Mouse (Mus musculus) heart, embryonic 13.5 days (tissue): ENCODE measurements at regions not wholly inside any gene's neighbourhood (a gene's known extent, or its start where the extent isn't known, plus 50 kb on each side); places are given as distances from the start of the nearest gene placed in this dataset.

Source experiments
- ATAC-seq: fragments of 200-750 bp; cut with Nextera tagmentation; 2 replicates; pipeline ENCODE4 v1.8.0; 2017; ENCODE audit warnings: moderate TSS enrichment; ENCODE audit not compliant: insufficient number of reproducible peaks, low FRiP score, low TSS enrichment; ENCODE audit errors: extremely low read depth
- H3K27ac ChIP-seq: fragments of 300-500 bp; sonication (generic); replicated peaks from 2 replicates; pipeline ENCODE4 v1.5.1; 2015; ENCODE audit warnings: moderate library complexity, mild to moderate bottlenecking, inconsistent platforms
- H3K27me3 ChIP-seq: fragments of 300-500 bp; sonication (generic); replicated peaks from 2 replicates; pipeline ENCODE4 v1.6.1; 2015; ENCODE audit warnings: mild to moderate bottlenecking, inconsistent platforms
- H3K36me3 ChIP-seq: fragments of 300-500 bp; sonication (generic); 2 replicates; pipeline ENCODE4 v1.6.1; 2015; ENCODE audit warnings: mild to moderate bottlenecking, inconsistent platforms
- H3K4me1 ChIP-seq: fragments of 300-500 bp; sonication (generic); 2 replicates; pipeline ENCODE4 v1.6.1; 2015; ENCODE audit warnings: inconsistent platforms
- H3K4me2 ChIP-seq: fragments of 300-500 bp; sonication (generic); 2 replicates; pipeline ENCODE4 v1.6.1; 2015; ENCODE audit warnings: inconsistent platforms, mild to moderate bottlenecking, moderate library complexity
- H3K4me3 ChIP-seq: fragments of 300-500 bp; sonication (generic); 2 replicates; pipeline ENCODE4 v1.5.1; 2015; ENCODE audit warnings: moderate library complexity, mild to moderate bottlenecking, inconsistent platforms
- H3K9ac ChIP-seq: fragments of 300-500 bp; sonication (generic); 2 replicates; pipeline ENCODE4 v1.6.1; 2015; ENCODE audit warnings: inconsistent platforms, mild to moderate bottlenecking, moderate library complexity
- H3K9me3 ChIP-seq: fragments of 300-500 bp; sonication (generic); 2 replicates; pipeline ENCODE4 v1.6.1; 2016; ENCODE audit warnings: inconsistent platforms
- WGBS: fragments of 180-500 bp; shearing (Covaris S2); methylation state at CpG from one replicate; pipeline ENCODE4 v1.1.7; 2015; ENCODE audit warnings: mixed read lengths; 5-methylcytosine and 5-hydroxymethylcytosine counted together

DNA sequence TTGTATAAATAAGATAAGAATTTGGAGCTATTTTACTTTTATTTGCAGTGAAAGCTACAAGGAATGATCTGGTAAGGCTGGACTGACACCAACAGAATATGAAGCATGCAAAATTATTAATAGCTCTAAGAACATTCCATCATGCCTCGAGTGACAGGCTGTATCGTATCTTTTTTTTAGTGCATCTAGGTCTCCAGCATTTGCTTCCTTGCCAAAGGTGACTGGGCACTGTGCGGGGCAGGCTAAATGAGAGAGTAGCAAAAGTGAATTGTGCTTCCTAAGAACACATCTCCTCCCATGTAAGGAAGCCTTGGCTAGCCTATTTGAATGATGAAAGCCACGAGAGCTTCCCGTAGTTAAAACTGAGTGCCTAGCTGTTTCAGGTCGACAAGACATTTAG, 261.5 kb upstream of the Ndst3 start:
- H3K4me2 ChIP-seq = no peak overlapping the region
- no peak overlapping the region for H3K9ac ChIP-seq
- H3K27ac ChIP-seq = no peak overlapping the region
- 71% methylated on average over 6 of the region's 6 CpGs for WGBS
- no peaks in the 10 kb centered on the region for H3K27me3 ChIP-seq
- H3K4me3 ChIP-seq = no peak overlapping the region
- H3K9me3 ChIP-seq = no peaks in the 10 kb centered on the region
- ATAC-seq = no peak
- H3K36me3 ChIP-seq = no peaks in the 10 kb centered on the region
- H3K4me1 ChIP-seq = no peaks in the 10 kb centered on the region

DNA sequence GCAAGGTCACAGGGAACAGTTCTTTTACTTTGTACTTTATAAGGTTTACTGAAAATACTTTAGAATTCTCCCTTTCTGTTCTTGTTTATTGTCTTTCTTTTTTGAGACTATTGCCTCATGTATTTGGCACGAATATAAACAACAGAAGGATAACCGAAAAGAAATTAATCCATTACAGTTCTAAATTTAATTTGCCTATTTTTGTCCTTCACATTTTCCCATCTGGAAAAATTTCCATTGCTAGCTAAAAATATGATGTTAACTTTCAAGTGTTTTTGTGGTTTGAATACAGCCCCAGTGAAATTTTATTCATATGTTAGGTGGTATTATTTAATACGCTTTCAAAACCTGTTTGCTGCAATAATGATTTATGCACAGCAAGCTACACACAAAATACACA, 276.7 kb upstream of the Ndst3 start:
- no peak overlapping the region for H3K4me2 ChIP-seq
- H3K27me3 ChIP-seq = no peaks in the 10 kb centered on the region
- no peaks in the 10 kb centered on the region for H3K9me3 ChIP-seq
- no peak overlapping the region for H3K9ac ChIP-seq
- ATAC-seq = no peak
- H3K4me1 ChIP-seq = no peaks in the 10 kb centered on the region
- H3K36me3 ChIP-seq = no peaks in the 10 kb centered on the region
- no peak overlapping the region for H3K27ac ChIP-seq
- no peak overlapping the region for H3K4me3 ChIP-seq
- WGBS = 77% methylated on average over 3 of the region's 3 CpGs

DNA sequence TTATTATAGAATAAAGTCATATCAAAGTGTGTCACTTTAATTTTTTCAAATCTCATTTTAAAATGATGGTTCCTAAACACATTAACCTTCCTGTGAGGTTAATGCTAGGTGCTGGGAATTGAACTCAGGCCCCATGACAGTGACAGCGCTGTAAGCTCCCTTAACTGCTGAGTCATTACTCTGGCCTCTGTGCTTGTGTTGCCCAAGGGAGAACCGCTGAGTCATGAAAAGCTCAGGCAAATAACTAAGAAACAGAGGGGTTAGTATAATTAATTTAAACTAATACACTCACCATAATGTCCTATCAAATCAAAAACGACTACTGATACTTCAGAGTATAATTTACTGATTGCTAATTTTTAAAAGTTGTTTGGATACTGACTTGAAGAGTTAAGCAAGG, 281.7 kb upstream of the Ndst3 start:
- Histone ChIP-seq H3K4me3 (no peak overlapping the region), H3K36me3 (no peaks in the 10 kb centered on the region), H3K9ac (no peak overlapping the region), H3K9me3 (no peaks in the 10 kb centered on the region), H3K4me1 (no peaks in the 10 kb centered on the region), H3K27me3 (no peaks in the 10 kb centered on the region), H3K4me2 (no peak overlapping the region), H3K27ac (no peak overlapping the region)
- ATAC-seq = no peak
- WGBS = 64% methylated on average over 3 of the region's 3 CpGs

DNA sequence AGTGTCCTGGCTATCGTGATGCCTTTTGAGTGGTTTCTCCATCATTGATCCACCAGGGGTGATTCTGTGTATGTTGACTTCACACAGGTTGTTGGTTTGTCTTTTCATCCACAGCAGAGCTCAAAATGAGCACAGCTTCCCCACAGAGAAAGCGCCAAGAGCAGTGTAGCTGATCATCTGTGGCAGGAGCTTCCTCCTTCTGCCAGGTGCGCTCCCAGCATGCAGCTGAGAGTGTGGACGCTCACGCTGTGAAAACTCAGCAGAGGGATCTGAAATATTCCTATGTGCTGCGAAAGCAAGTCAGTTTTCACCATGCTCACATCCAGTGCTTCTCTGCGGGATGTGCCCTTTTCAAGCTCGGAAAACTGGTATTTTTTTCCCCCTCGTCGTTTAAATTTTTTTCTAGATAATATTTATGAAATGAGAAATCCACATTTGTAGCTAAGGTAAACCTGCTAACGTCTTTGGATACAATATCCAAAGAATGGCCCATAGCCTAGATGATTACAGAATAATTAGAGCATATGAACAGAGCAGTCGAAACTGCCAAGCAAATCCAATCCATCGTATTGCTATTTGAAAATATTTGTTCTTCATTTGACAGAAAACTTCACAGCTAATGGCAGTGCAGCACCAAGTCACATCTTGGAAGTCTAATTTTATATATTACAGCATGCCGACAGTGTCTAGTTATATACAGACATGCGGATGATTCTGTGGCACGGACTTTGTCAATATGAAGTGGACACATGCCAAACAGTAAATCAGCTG, 283.3 kb upstream of the Ndst3 start:
- Histone ChIP-seq H3K36me3 (no peaks in the 10 kb centered on the region), H3K4me1 (no peaks in the 10 kb centered on the region), H3K27ac (no peak overlapping the region), H3K9me3 (no peaks in the 10 kb centered on the region), H3K4me2 (no peak overlapping the region), H3K4me3 (no peak overlapping the region), H3K9ac (no peak overlapping the region), H3K27me3 (no peaks in the 10 kb centered on the region)
- no peak for ATAC-seq
- WGBS = 71% methylated on average over 16 of the region's 16 CpGs

DNA sequence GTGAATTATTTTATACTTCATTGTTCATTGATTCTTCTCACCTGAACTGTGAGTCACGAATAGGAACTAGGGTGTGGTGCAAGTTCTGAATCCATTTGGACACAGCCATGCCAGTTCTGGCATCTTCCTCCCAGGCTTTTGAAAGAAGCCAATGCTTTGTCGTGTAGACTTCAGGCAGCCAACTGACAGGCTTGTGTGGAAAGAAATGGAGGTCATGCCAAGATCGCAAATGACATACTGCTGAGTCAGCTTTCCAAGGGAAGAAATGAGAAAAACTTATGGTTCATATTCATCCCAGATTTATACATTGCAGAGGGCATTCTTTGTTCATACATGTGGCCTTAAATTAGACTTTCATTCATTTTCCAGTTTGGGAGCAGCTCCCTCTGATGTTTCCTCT, 285.8 kb upstream of the Ndst3 start:
- Histone ChIP-seq H3K9ac (no peak overlapping the region), H3K4me1 (no peaks in the 10 kb centered on the region), H3K4me3 (no peak overlapping the region), H3K9me3 (no peaks in the 10 kb centered on the region), H3K27ac (no peak overlapping the region), H3K36me3 (no peaks in the 10 kb centered on the region), H3K27me3 (no peaks in the 10 kb centered on the region), H3K4me2 (no peak overlapping the region)
- whole genome bisulfite sequencing = 72% methylated on average over 3 of the region's 3 CpGs
- ATAC-seq = no peak

DNA sequence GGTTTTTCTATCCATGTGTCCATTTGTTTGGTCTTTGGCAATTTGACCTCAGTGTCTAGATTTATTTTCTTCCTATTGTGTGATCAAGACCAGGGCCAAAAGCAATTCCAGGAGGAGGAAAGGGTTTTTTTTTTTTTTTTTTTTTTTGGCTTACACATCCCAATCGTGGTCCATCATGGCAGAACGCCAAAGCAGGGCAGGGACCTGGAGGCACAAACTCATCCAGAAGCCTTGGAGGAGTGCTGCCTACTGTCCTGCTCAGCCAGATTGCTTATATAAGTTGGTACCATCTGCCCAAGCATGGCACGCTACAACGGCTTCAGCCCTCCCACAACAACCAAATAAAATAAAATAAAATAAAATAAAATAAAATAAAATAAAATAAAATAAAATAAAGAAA, 286.5 kb upstream of the Ndst3 start:
- 74% methylated on average over 4 of the region's 4 CpGs for WGBS
- no peak overlapping the region for H3K4me2 ChIP-seq
- no peaks in the 10 kb centered on the region for H3K9me3 ChIP-seq
- ATAC-seq = no peak
- no peak overlapping the region for H3K4me3 ChIP-seq
- H3K27ac ChIP-seq = no peak overlapping the region
- no peak overlapping the region for H3K9ac ChIP-seq
- H3K27me3 ChIP-seq = no peaks in the 10 kb centered on the region
- H3K4me1 ChIP-seq = no peaks in the 10 kb centered on the region
- no peaks in the 10 kb centered on the region for H3K36me3 ChIP-seq

DNA sequence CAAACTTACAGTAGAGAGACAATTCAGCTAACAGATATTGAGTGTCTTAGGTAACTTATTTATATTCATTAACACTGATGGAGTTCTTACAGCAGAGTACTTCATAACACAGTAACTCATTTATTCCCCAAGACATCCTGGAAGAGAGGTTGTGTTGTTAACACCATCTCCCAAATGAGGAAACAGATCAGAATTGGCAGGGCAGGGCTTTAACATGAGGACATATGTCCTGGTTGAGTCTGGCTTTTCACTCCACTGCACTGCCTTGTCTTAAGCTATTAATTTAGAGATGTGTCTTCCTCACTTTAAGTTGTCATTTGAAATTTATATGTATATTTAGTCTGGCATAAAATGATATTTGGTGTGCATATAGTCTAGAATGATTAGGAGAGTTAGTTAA, 292.4 kb upstream of the Ndst3 start:
- Histone ChIP-seq H3K4me2 (no peak overlapping the region), H3K9me3 (no peaks in the 10 kb centered on the region), H3K27me3 (no peaks in the 10 kb centered on the region), H3K27ac (no peak overlapping the region), H3K36me3 (no peaks in the 10 kb centered on the region), H3K9ac (no peak overlapping the region), H3K4me1 (no peaks in the 10 kb centered on the region), H3K4me3 (no peak overlapping the region)
- no peak for ATAC-seq

DNA sequence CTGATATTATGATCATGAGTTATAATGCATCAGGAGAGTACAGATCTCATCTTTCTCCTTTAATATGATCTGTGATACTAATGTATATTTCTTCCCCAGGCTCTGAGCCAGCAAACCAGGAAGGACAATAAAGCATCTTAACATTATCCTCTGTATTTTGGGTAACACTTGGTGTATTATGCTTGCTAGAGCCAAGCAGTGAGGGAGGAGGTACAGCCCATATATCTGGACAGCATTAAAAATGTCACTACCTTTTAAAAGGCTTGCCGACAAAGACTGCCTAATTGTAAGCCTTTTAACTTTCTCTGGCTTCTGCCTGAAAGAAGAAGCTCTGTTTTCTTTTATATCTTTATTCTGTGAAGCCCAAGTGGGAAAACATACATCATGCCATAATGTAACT, 292.9 kb upstream of the Ndst3 start:
- no peak for ATAC-seq
- no peaks in the 10 kb centered on the region for H3K27me3 ChIP-seq
- H3K9ac ChIP-seq = no peak overlapping the region
- H3K4me2 ChIP-seq = no peak overlapping the region
- WGBS = 55% methylated on average over 1 of the region's 1 CpGs
- H3K36me3 ChIP-seq = no peaks in the 10 kb centered on the region
- H3K4me3 ChIP-seq = no peak overlapping the region
- no peaks in the 10 kb centered on the region for H3K4me1 ChIP-seq
- no peak overlapping the region for H3K27ac ChIP-seq
- no peaks in the 10 kb centered on the region for H3K9me3 ChIP-seq

DNA sequence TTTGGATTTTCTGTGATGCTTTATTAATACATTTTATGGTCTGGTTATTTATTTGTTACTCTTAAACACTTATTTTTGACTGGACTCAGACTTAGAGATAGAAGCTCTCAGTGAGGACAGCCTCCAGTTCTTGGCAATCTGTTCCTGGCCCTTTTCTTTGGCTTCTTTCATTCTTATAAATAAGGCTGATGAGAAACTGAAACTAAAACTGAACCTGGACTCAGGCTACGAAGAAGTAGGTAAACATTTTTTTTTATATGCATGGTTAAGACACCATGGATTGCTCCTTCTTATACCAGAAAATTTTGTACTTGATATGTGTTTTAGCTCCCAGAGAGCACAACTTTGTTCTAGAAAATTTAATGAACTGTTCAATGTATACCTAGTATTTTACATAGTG, 293.4 kb upstream of the Ndst3 start:
- no peak overlapping the region for H3K27ac ChIP-seq
- H3K9me3 ChIP-seq = no peaks in the 10 kb centered on the region
- H3K4me1 ChIP-seq = no peaks in the 10 kb centered on the region
- no peak overlapping the region for H3K4me2 ChIP-seq
- H3K9ac ChIP-seq = no peak overlapping the region
- no peak overlapping the region for H3K4me3 ChIP-seq
- ATAC-seq = no peak
- WGBS = 48% methylated on average over 1 of the region's 1 CpGs
- no peaks in the 10 kb centered on the region for H3K27me3 ChIP-seq
- no peaks in the 10 kb centered on the region for H3K36me3 ChIP-seq

DNA sequence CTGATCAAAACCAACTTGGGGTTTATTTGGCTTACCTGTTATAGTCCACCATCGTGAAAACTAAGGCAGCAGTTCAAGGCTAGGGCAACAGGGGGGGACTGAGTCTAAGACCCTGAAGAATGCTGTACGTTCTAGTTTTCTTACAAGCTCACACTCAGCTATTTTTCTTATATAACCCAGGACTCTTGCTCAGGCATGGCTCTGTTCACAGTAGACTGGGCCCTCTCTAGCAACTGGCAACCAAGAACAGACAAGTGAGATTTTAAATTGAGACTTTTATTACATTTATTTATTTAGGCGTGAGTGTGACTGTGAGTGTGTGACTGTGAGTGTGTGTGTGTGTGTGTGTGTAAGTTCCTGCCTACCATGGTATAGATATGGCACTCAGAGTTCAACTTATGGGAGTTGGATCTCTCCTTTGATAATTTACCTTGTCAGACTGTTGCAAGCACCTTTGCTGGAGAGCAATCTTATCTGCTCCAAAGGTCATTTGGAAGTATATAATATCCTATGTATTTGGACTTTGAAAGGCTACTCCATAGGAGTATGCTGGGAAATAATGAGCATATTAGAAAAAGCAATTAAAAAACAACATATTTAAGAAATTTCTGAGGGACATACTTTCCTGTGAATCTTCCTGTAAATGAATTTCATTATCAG, 309.4 kb upstream of the Ndst3 start:
- no peak overlapping the region for H3K9ac ChIP-seq
- no peak for ATAC-seq
- WGBS = 67% methylated on average over 3 of the region's 3 CpGs

DNA sequence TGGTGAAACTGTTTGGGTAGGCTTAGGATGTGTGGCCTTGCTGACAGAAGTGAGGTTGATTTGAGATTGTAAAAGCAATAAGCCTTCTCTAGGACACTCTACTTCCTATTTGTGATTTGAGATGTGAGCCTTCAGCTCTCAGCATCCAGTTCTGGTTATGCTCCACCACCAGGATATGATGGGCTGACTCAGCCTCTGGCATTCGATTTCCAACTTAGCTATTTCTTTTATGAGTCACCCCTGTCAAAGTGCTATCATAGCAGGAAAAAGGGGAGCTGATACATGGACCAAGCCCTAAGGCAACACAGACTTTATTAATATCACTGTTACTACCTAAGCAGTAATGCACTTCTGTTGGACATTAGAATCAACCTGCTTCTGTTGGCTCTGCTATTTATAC, 310.2 kb upstream of the Ndst3 start:
- WGBS = 39% methylated on average over 1 of the region's 1 CpGs
- no peak overlapping the region for H3K27ac ChIP-seq
- H3K4me1 ChIP-seq = no peaks in the 10 kb centered on the region
- no peaks in the 10 kb centered on the region for H3K9me3 ChIP-seq
- H3K4me2 ChIP-seq = no peak overlapping the region
- ATAC-seq = no peak
- no peaks in the 10 kb centered on the region for H3K27me3 ChIP-seq
- H3K36me3 ChIP-seq = no peaks in the 10 kb centered on the region
- no peak overlapping the region for H3K9ac ChIP-seq
- no peak overlapping the region for H3K4me3 ChIP-seq

More for the DNA sequence above, 309.4 kb upstream of the Ndst3 start:
- H3K27me3 ChIP-seq = no peaks in the 10 kb centered on the region
- H3K4me3 ChIP-seq = no peak overlapping the region
- no peak overlapping the region for H3K4me2 ChIP-seq
- no peak overlapping the region for H3K27ac ChIP-seq
- no peaks in the 10 kb centered on the region for H3K36me3 ChIP-seq
- H3K4me1 ChIP-seq = no peaks in the 10 kb centered on the region
- H3K9me3 ChIP-seq = no peaks in the 10 kb centered on the region

DNA sequence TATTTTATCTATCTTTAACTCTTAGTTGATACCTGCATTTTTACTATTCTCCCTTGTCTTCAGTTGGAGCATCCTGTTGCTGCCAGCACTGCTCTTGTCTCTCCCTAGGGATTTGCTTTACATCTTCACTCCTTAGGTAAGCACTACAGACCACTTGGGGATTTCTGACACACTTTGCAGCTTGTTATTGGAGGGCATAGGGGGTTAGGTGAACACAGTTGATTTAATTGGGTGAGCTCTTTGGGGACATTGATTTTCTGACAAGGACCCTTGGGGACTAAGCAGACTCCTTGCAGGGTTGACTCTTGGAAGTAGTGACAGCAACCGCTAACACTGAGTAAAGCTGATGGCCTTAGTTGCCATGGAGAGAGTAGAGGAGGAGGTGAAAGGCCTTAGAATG, 309.0 kb upstream of the Tram1l1 start:
- no peak overlapping the region for H3K27ac ChIP-seq
- H3K4me3 ChIP-seq = no peak overlapping the region
- 61% methylated on average over 1 of the region's 1 CpGs for WGBS
- H3K9ac ChIP-seq = no peak overlapping the region
- no peaks in the 10 kb centered on the region for H3K4me1 ChIP-seq
- no peaks in the 10 kb centered on the region for H3K9me3 ChIP-seq
- H3K4me2 ChIP-seq = no peak overlapping the region
- no peaks in the 10 kb centered on the region for H3K36me3 ChIP-seq
- ATAC-seq = no peak
- H3K27me3 ChIP-seq = no peaks in the 10 kb centered on the region
